Mouse (Mus musculus) forebrain, embryonic 14.5 days (tissue): ENCODE data around the gene Lbp. TPM values are rescaled to one million over a fixed set of nuclear protein-coding genes. Genes with fewer than 3 reads are reported as not detected.

Experiments
- ATAC-seq: fragments of 200-750 bp; cut with Nextera tagmentation; 2 replicates; pipeline ENCODE4 v1.8.0; 2017; ENCODE audit warnings: mild to moderate bottlenecking, moderate library complexity
- DNase-seq: peaks from one replicate; pipeline ENCODE4 v3.0.0-alpha.2; 2015; ENCODE audit warnings: low spot score
- H3K27ac ChIP-seq: fragments of 300-500 bp; sonication (generic); 2 replicates; pipeline ENCODE4 v1.5.1; 2014; ENCODE audit warnings: low read depth, mild to moderate bottlenecking, control low read depth, low read length, moderate library complexity
- H3K27me3 ChIP-seq: fragments of 300-500 bp; sonication (generic); replicated peaks from 2 replicates; pipeline ENCODE4 v1.6.1; 2014; ENCODE audit warnings: low read length, control low read depth, mixed read lengths; ENCODE audit not compliant: control insufficient read depth, insufficient read depth
- H3K36me3 ChIP-seq: fragments of 300-500 bp; sonication (generic); 2 replicates; pipeline ENCODE4 v1.6.1; 2014; ENCODE audit warnings: low read length, control low read depth; ENCODE audit not compliant: control insufficient read depth, insufficient read depth
- H3K4me1 ChIP-seq: fragments of 300-500 bp; sonication (generic); 2 replicates; pipeline ENCODE4 v1.6.1; 2014; ENCODE audit warnings: antibody characterized with exemption, low read length, control low read depth; ENCODE audit not compliant: control insufficient read depth, insufficient read depth
- H3K4me2 ChIP-seq: fragments of 300-500 bp; sonication (generic); 2 replicates; pipeline ENCODE4 v1.6.1; 2014; ENCODE audit warnings: mild to moderate bottlenecking, control low read depth, low read length
- H3K4me3 ChIP-seq: fragments of 300-500 bp; sonication (generic); 2 replicates; pipeline ENCODE4 v1.5.1; 2014; ENCODE audit warnings: low read depth, low read length, control low read depth
- H3K9ac ChIP-seq: fragments of 300-500 bp; sonication (generic); 2 replicates; pipeline ENCODE4 v1.6.1; 2014; ENCODE audit warnings: mild to moderate bottlenecking, low read length, control low read depth, moderate library complexity
- H3K9me3 ChIP-seq: fragments of 300-500 bp; sonication (generic); replicated peaks from 2 replicates; pipeline ENCODE4 v1.6.1; 2016; ENCODE audit warnings: low read length, control low read depth, mixed read lengths; ENCODE audit not compliant: control insufficient read depth
- WGBS: fragments of 180-500 bp; shearing (Covaris S2); extraction: QIAGEN DNeasy Blood & Tissue Kit; methylation state at CpG from one replicate; pipeline ENCODE4 v1.1.7; 2014; 5-methylcytosine and 5-hydroxymethylcytosine counted together
- polyA plus RNA-seq: library from polyadenylated mRNA; unstranded; fragments of >200 nt; fragmentation: Nextera tagmentation; extraction: Ambion mirVana; gene quantifications from 2 replicates; pipeline ENCODE4 v1.2.1, GENCODE M21; 2014

Lbp gene
- polyA plus RNA-seq, 1 experiment from 2014 or later = 2.6 TPM

- Histone ChIP-seq H3K27me3 (no peaks in the 10 kb centered on the region), H3K9me3 (no peaks in the 10 kb centered on the region), H3K4me1 (no peaks in the 10 kb centered on the region), H3K36me3 (0 out of 2 replicates have a peak, but pooled peaks cover 2% of the 10 kb centered on the region), H3K4me3 (no peak overlapping the region), H3K9ac (no peak overlapping the region), H3K27ac (no peak overlapping the region), H3K4me2 (no peak overlapping the region)
- no peak for ATAC-seq
- no peak for DNase-seq
- 83% methylated on average over 6 of the region's 6 CpGs for WGBS
These were observed 40.2 kb downstream of the Lbp start for GRCm38 (mm10) chr2:158346467-158346866.

- H3K36me3 ChIP-seq = peaks cover 10% of the 10 kb centered on the region
- 1% methylated on average over 6 of the region's 6 CpGs for WGBS
- no peaks in the 10 kb centered on the region for H3K9me3 ChIP-seq
- H3K9ac ChIP-seq = no peak overlapping the region
- no peaks in the 10 kb centered on the region for H3K27me3 ChIP-seq
- no peaks in the 10 kb centered on the region for H3K4me1 ChIP-seq
- DNase-seq (peak; percentile 75), ATAC-seq (peak; percentile 50; the same call in 1 of the 2 replicates)
- H3K4me2 ChIP-seq = no peak overlapping the region
- no peak overlapping the region for H3K27ac ChIP-seq
- H3K4me3 ChIP-seq = no peak overlapping the region
These were observed 41.6 kb downstream of the Lbp start for GRCm38 (mm10) chr2:158347868-158348267.

GRCm38 (mm10) chr2:158352801-158353520, 46.7 kb downstream of the Lbp start:
- WGBS = 75% methylated on average over 3 of the region's 3 CpGs
- no peak for ATAC-seq
- H3K4me1 ChIP-seq = no peaks in the 10 kb centered on the region
- no peak overlapping the region for H3K4me2 ChIP-seq
- H3K9me3 ChIP-seq = no peaks in the 10 kb centered on the region
- H3K27me3 ChIP-seq = no peaks in the 10 kb centered on the region
- no peak overlapping the region for H3K9ac ChIP-seq
- peaks cover 57% of the 10 kb centered on the region for H3K36me3 ChIP-seq
- no peak overlapping the region for H3K4me3 ChIP-seq
- no peak overlapping the region for H3K27ac ChIP-seq
- DNase-seq = no peak

- no peak overlapping the region for H3K9ac ChIP-seq
- DNase-seq (no peak), ATAC-seq (no peak)
- no peak overlapping the region for H3K4me3 ChIP-seq
- WGBS = 79% methylated on average over 7 of the region's 7 CpGs
- no peaks in the 10 kb centered on the region for H3K9me3 ChIP-seq
- H3K36me3 ChIP-seq = peaks cover 73% of the 10 kb centered on the region
- no peaks in the 10 kb centered on the region for H3K27me3 ChIP-seq
- no peaks in the 10 kb centered on the region for H3K4me1 ChIP-seq
- H3K4me2 ChIP-seq = no peak overlapping the region
- H3K27ac ChIP-seq = no peak overlapping the region
These were observed 48.2 kb downstream of the Lbp start for GRCm38 (mm10) chr2:158354348-158355114.

GRCm38 (mm10) chr2:158355238-158355637, 48.9 kb downstream of the Lbp start:
- Histone ChIP-seq H3K27ac (no peak overlapping the region), H3K4me3 (no peak overlapping the region), H3K9ac (no peak overlapping the region), H3K9me3 (no peaks in the 10 kb centered on the region), H3K4me1 (no peaks in the 10 kb centered on the region), H3K36me3 (peaks cover 80% of the 10 kb centered on the region), H3K4me2 (no peak overlapping the region), H3K27me3 (no peaks in the 10 kb centered on the region)
- no peak for DNase-seq
- 93% methylated on average over 2 of the region's 2 CpGs for WGBS
- ATAC-seq = no peak

GRCm38 (mm10) chr2:158356121-158356520, 49.8 kb downstream of the Lbp start:
- ATAC-seq = no peak
- Histone ChIP-seq H3K4me2 (no peak overlapping the region), H3K9me3 (no peaks in the 10 kb centered on the region), H3K9ac (no peak overlapping the region), H3K4me1 (no peaks in the 10 kb centered on the region), H3K36me3 (peaks cover 81% of the 10 kb centered on the region), H3K4me3 (no peak overlapping the region), H3K27ac (no peak overlapping the region), H3K27me3 (no peaks in the 10 kb centered on the region)
- WGBS = 93% methylated on average over 5 of the region's 5 CpGs
- DNase-seq = no peak

GRCm38 (mm10) chr2:158359757-158360620, 53.7 kb downstream of the Lbp start:
- WGBS = 69% methylated on average over 12 of the region's 12 CpGs
- peak overlapping the region; percentile 83 for H3K4me3 ChIP-seq
- peak overlapping the region; percentile 82 for H3K4me2 ChIP-seq
- H3K27me3 ChIP-seq = no peaks in the 10 kb centered on the region
- no peak for ATAC-seq
- no peak for DNase-seq
- H3K36me3 ChIP-seq = peaks cover 54% of the 10 kb centered on the region
- no peak overlapping the region for H3K27ac ChIP-seq
- H3K4me1 ChIP-seq = no peaks in the 10 kb centered on the region
- peak overlapping the region; percentile 92 for H3K9ac ChIP-seq
- no peaks in the 10 kb centered on the region for H3K9me3 ChIP-seq

GRCm38 (mm10) chr2:158360873-158361677, 54.8 kb downstream of the Lbp start:
- Histone ChIP-seq H3K36me3 (peaks cover 43% of the 10 kb centered on the region), H3K4me1 (no peaks in the 10 kb centered on the region), H3K27me3 (no peaks in the 10 kb centered on the region), H3K4me2 (peak overlapping the region; percentile 82), H3K9me3 (no peaks in the 10 kb centered on the region), H3K27ac (peak overlapping the region; percentile 74), H3K4me3 (peak overlapping the region; percentile 83), H3K9ac (peak overlapping the region; percentile 92)
- DNase-seq = peak; percentile 97
- WGBS = under 1% methylated on average over 41 of the region's 41 CpGs
- peak; percentile 92 for ATAC-seq
